Mouse (Mus musculus) kidney, adult 2 months (tissue): ENCODE data around the gene Hid1. TPM values are rescaled to one million over a fixed set of nuclear protein-coding genes. Genes with fewer than 3 reads are reported as not detected.

Experiments used
- DNase-seq: peaks from one replicate; pipeline ENCODE4 v3.0.0; 2021
- H3K27ac ChIP-seq: fragments of 200-500 bp; 2 replicates; pipeline ENCODE4 v1.5.1; 2012; ENCODE audit warnings: low read depth, low read length, control low read depth, inconsistent platforms; ENCODE audit not compliant: insufficient read depth
- H3K27me3 ChIP-seq: fragments of 200-500 bp; replicated peaks from 2 replicates; pipeline ENCODE4 v1.6.1; 2012; ENCODE audit warnings: mild to moderate bottlenecking, moderate library complexity, low read length, inconsistent platforms; ENCODE audit not compliant: control insufficient read depth, insufficient read depth
- H3K36me3 ChIP-seq: fragments of 200-500 bp; 2 replicates; pipeline ENCODE4 v1.6.1; 2012; ENCODE audit warnings: mild to moderate bottlenecking, moderate library complexity, low read length, inconsistent platforms; ENCODE audit not compliant: control insufficient read depth, insufficient read depth
- H3K4me1 ChIP-seq: fragments of 200-500 bp; 2 replicates; pipeline ENCODE4 v1.6.1; 2011; ENCODE audit warnings: low read length; ENCODE audit not compliant: control insufficient read depth, insufficient read depth
- H3K4me3 ChIP-seq: fragments of 200-500 bp; 2 replicates; pipeline ENCODE4 v1.5.1; 2011; ENCODE audit warnings: mild to moderate bottlenecking, low read depth, low read length, control low read depth; ENCODE audit not compliant: insufficient read depth
- CTCF ChIP-seq: fragments of 200-500 bp; conservative IDR thresholded peaks from 2 replicates; pipeline ENCODE4 v1.5.1; 2011; ENCODE audit warnings: low read depth, mild to moderate bottlenecking, control low read depth, low read length, moderate library complexity, mixed read lengths; ENCODE audit not compliant: insufficient read depth, insufficient read length
- POLR2A ChIP-seq: fragments of 200-500 bp; IDR thresholded peaks from one replicate; pipeline ENCODE4 v1.6.1; 2011; ENCODE audit warnings: low read depth, low read length, control low read depth
- WGBS: fragments of 180-500 bp; shearing (Covaris S2); methylation state at CpG from one replicate; pipeline ENCODE4 v1.1.7; 2018; 5-methylcytosine and 5-hydroxymethylcytosine counted together
- polyA plus RNA-seq: library from polyadenylated mRNA; depleted of rRNA; stranded (reverse); fragments of >200 nt; gene quantifications from 2 replicates; pipeline ENCODE4 v1.2.3, GENCODE M21; 2012

Hid1 gene
- polyA plus RNA-seq, 1 experiment: 5.4 TPM

- H3K36me3 ChIP-seq: no peaks in the 10 kb centered on the region
- TF ChIP-seq POLR2A (no peak), CTCF (no peak)
- 32% methylated on average over 3 of the region's 3 CpGs for WGBS
- no peaks in the 10 kb centered on the region for H3K27me3 ChIP-seq
- peak; percentile 69 for DNase-seq
- no peak overlapping the region for H3K27ac ChIP-seq
- H3K4me1 ChIP-seq: peaks cover 5% of the 10 kb centered on the region; the same call in 1 of the 2 replicates
- H3K4me3 ChIP-seq: no peak overlapping the region
These were observed 30.2 kb downstream of the Hid1 start for GRCm38 (mm10) chr11:115337350-115337749.

- Histone ChIP-seq H3K36me3 (no peaks in the 10 kb centered on the region), H3K4me1 (peaks cover 5% of the 10 kb centered on the region; the same call in 1 of the 2 replicates), H3K27ac (no peak overlapping the region), H3K27me3 (no peaks in the 10 kb centered on the region), H3K4me3 (no peak overlapping the region)
- 18% methylated on average over 6 of the region's 6 CpGs for WGBS
- TF ChIP-seq CTCF: no peak
- TF ChIP-seq POLR2A: no peak
- no peak for DNase-seq
These were observed 31.4 kb downstream of the Hid1 start for GRCm38 (mm10) chr11:115336115-115336514.

GRCm38 (mm10) chr11:115335223-115335622, 32.3 kb downstream of the Hid1 start:
- 48% methylated on average over 12 of the region's 12 CpGs for WGBS
- peak; percentile 42 for DNase-seq
- Histone ChIP-seq H3K4me3 (no peak overlapping the region), H3K27me3 (no peaks in the 10 kb centered on the region), H3K4me1 (peaks cover 5% of the 10 kb centered on the region; the same call in 1 of the 2 replicates), H3K27ac (no peak overlapping the region), H3K36me3 (no peaks in the 10 kb centered on the region)
- TF ChIP-seq POLR2A: no peak
- TF ChIP-seq CTCF: no peak

GRCm38 (mm10) chr11:115334531-115334930, 33.0 kb downstream of the Hid1 start, which contains the start of gene Otop3:
Gene Otop3, plus strand, starts transcription at chr11:115334731.
- DNase-seq: no peak
- Histone ChIP-seq H3K27me3 (no peaks in the 10 kb centered on the region), H3K36me3 (no peaks in the 10 kb centered on the region), H3K4me1 (peaks cover 5% of the 10 kb centered on the region; the same call in 1 of the 2 replicates), H3K27ac (no peak within 1 kb of the TSS), H3K4me3 (no peak within 1 kb of the TSS)
- WGBS: 8% methylated on average over 29 of the region's 29 CpGs
- TF ChIP-seq POLR2A: no peak
- no peak for TF ChIP-seq CTCF

GRCm38 (mm10) chr11:115329339-115329738, 38.2 kb downstream of the Hid1 start:
- WGBS: 69% methylated on average over 15 of the region's 15 CpGs
- no peaks in the 10 kb centered on the region for H3K27me3 ChIP-seq
- DNase-seq: no peak
- no peak overlapping the region for H3K4me3 ChIP-seq
- H3K4me1 ChIP-seq: no peaks in the 10 kb centered on the region
- TF ChIP-seq POLR2A: no peak
- no peak for TF ChIP-seq CTCF
- no peak overlapping the region for H3K27ac ChIP-seq
- H3K36me3 ChIP-seq: no peaks in the 10 kb centered on the region

GRCm38 (mm10) chr11:115326730-115327129, 40.8 kb downstream of the Hid1 start:
- DNase-seq: no peak
- Histone ChIP-seq H3K27ac (no peak overlapping the region), H3K27me3 (peaks cover 1% of the 10 kb centered on the region; the same call in 1 of the 2 replicates), H3K4me3 (no peak overlapping the region), H3K36me3 (no peaks in the 10 kb centered on the region), H3K4me1 (no peaks in the 10 kb centered on the region)
- WGBS: 38% methylated on average over 7 of the region's 7 CpGs
- no peak for TF ChIP-seq POLR2A

- DNase-seq: no peak
- Histone ChIP-seq H3K27me3 (peaks cover 2% of the 10 kb centered on the region; the same call in 1 of the 2 replicates), H3K36me3 (no peaks in the 10 kb centered on the region), H3K27ac (no peak overlapping the region), H3K4me1 (no peaks in the 10 kb centered on the region), H3K4me3 (no peak overlapping the region)
- no peak for TF ChIP-seq POLR2A
- no peak for TF ChIP-seq CTCF
- WGBS: 13% methylated on average over 32 of the region's 32 CpGs
These were observed 44.2 kb downstream of the Hid1 start for GRCm38 (mm10) chr11:115323354-115323753.
